Mouse (Mus musculus) megakaryocyte, embryonic 14.5 days (primary cell): ENCODE results near the gene Yif1b.

Experiments used
- FLI1 ChIP-seq: IDR thresholded peaks from 2 replicates; pipeline ENCODE4 v1.6.1; 2012; ENCODE audit warnings: low read length, inconsistent platforms, mixed read lengths
- GATA1 ChIP-seq: IDR thresholded peaks from 3 replicates; pipeline ENCODE4 v1.6.1; 2012; ENCODE audit warnings: mixed read lengths, low read length, inconsistent platforms, borderline replicate concordance

DNA sequence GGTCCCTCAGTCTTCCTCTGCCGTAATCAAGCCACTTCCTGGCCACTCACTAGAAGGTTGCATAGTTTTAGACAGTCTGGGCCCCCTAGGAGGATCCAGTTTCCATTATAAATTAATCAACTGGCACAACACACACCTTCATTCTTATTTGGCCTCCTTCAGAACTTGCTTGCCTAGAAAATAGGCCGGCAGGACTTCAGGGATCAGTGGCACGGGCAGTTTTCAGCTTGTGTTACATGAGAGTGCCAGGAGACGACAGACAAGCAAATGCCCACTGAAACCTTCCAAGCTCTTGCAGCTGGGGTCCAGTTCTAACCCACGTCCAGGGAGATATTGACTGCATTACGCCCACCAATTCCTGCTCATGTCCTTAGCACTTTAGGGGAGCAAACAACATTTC lies 24.0 kb downstream of the Yif1b start:
- TF ChIP-seq GATA1 (no peak), FLI1 (no peak)
